Mouse (Mus musculus) ES-Bruce4 (cell line): ENCODE measurements around the gene Apoc1. TPM values are rescaled to one million over a fixed set of nuclear protein-coding genes. Genes with fewer than 3 reads are reported as not detected.

Experiments used
- H3K27ac ChIP-seq: 2 replicates; pipeline ENCODE4 v1.5.1; 2012; ENCODE audit warnings: low read length, inconsistent platforms; ENCODE audit not compliant: insufficient read depth
- H3K27me3 ChIP-seq: 2 replicates; pipeline ENCODE4 v1.6.1; 2012; ENCODE audit warnings: mild to moderate bottlenecking, low read length, inconsistent platforms; ENCODE audit not compliant: control insufficient read depth, poor library complexity, insufficient read depth, severe bottlenecking
- H3K36me3 ChIP-seq: 2 replicates; pipeline ENCODE4 v1.6.1; 2012; ENCODE audit warnings: inconsistent platforms, mild to moderate bottlenecking, low read length, moderate library complexity; ENCODE audit not compliant: control insufficient read depth, poor library complexity, insufficient read depth, severe bottlenecking
- H3K4me1 ChIP-seq: one replicate; pipeline ENCODE4 v1.8.1; 2011; ENCODE audit warnings: low read length; ENCODE audit not compliant: control insufficient read depth, insufficient read depth
- H3K4me3 ChIP-seq: 2 replicates; pipeline ENCODE4 v1.5.1; 2011; ENCODE audit warnings: low read depth, mild to moderate bottlenecking, low read length
- H3K9ac ChIP-seq: 2 replicates; pipeline ENCODE4 v1.6.1; 2012; ENCODE audit warnings: low read depth, mild to moderate bottlenecking, inconsistent platforms; ENCODE audit not compliant: poor library complexity, severe bottlenecking
- H3K9me3 ChIP-seq: replicated peaks from 2 replicates; pipeline ENCODE4 v1.6.1; 2012; ENCODE audit warnings: mild to moderate bottlenecking, low read length, inconsistent platforms; ENCODE audit not compliant: control insufficient read depth, poor library complexity, insufficient read depth, severe bottlenecking
- CTCF ChIP-seq: IDR thresholded peaks from one replicate; pipeline ENCODE4 v1.8.1; 2011; ENCODE audit warnings: low read depth, low read length
- EP300 ChIP-seq: IDR thresholded peaks from 2 replicates; pipeline ENCODE4 v1.6.1; 2011; ENCODE audit warnings: low read depth, low read length; ENCODE audit not compliant: insufficient read depth
- POLR2A ChIP-seq: IDR thresholded peaks from one replicate; pipeline ENCODE4 v1.8.1; 2011; ENCODE audit warnings: low read length; ENCODE audit not compliant: insufficient read depth
- polyA plus RNA-seq: library from polyadenylated mRNA; stranded (reverse); fragments of >200 nt; gene quantifications from 2 replicates; pipeline ENCODE4 v1.2.4, GENCODE M21; 2011; ENCODE audit warnings: low read depth; ENCODE audit not compliant: missing spikeins, insufficient read depth, insufficient read length

Apoc1 gene
- polyA plus RNA-seq, 1 experiment, result 93.2 TPM

DNA sequence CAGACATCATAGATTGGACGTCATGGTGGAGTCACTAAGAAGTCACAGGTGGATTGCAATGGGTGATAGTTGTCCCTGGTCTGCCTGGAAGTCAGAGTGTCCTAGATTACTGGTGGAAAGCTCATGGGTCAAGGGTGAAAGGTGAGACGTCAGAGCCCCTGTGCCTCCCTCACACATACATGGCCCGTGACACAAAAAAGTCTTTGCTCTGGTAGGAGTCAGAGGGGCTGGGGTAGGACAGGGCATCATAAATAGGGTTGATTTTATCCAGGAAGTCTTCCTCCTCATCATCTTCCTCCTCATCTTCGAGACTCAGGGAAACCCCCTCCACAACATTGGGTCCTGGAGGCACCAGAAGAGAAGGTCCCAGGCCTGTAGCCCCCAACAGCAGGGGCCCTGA, 24.9 kb upstream of the Apoc1 start:
- Histone ChIP-seq H3K27me3 (no peaks in the 10 kb centered on the region), H3K27ac (no peak overlapping the region), H3K4me1 (no peaks in the 10 kb centered on the region), H3K36me3 (peaks cover 14% of the 10 kb centered on the region), H3K9ac (no peak overlapping the region), H3K4me3 (no peak overlapping the region), H3K9me3 (no peaks in the 10 kb centered on the region; the same call in 1 of the 2 replicates)
- TF ChIP-seq CTCF (no peak), POLR2A (no peak), EP300 (no peak)

DNA sequence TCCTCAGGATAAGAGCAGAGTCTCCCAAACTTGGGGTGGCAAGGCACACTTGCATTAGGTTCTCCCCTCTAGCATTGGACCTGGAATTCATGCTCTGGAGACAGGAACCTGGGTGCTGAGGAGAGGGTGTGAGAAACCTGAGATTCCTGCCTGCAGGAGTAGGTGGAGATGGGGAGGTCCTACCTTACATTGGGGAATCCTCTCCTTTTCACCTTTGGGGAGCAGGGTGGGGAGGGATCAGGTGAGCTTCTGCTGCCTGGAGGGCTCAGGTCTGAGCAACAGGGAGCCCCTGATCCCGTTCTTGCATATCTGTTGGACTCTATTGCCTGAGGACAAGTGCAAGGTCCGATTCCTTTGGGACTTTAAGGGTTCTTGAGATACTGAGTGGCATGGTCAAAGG, 24.4 kb upstream of the Apoc1 start:
- Histone ChIP-seq H3K9ac (peak overlapping the region; percentile 80), H3K4me3 (no peak overlapping the region), H3K27me3 (no peaks in the 10 kb centered on the region), H3K36me3 (peaks cover 18% of the 10 kb centered on the region), H3K9me3 (no peaks in the 10 kb centered on the region; the same call in 1 of the 2 replicates), H3K27ac (peak overlapping the region; percentile 98), H3K4me1 (no peaks in the 10 kb centered on the region)
- no peak for TF ChIP-seq CTCF
- TF ChIP-seq POLR2A, result no peak

DNA sequence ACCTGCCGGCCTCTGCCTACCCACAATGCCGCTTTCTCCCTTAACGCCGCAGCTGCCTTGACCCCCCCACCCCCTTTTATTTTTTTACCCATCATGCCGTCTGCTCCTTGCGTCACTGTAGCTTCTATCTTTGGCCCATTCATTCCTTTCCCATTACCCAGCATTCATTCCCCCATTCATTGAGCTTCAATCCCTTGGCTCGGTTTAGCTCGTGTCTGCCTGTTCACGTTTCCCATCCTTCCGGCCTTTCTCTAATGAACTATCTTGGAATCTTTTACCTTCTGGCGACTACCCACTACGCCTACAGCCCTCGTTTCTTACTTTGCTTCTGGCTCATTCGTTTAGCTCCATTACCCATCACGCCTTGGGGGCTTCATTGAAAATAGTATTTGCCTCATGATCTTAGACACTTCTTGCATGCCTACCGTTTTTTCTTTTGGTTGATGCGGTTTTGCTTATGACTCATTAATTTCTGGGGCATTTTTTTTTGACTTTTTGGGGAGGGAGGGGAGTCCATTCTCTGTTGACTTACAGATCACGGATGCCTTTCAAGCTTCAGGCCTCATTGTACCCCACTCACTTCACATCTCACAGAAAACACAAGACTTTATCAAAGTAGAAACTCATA, 23.7 kb upstream of the Apoc1 start:
- no peaks in the 10 kb centered on the region for H3K27me3 ChIP-seq
- H3K4me3 ChIP-seq, result peak overlapping the region; percentile 86
- H3K27ac ChIP-seq, result peak overlapping the region; percentile 98
- no peaks in the 10 kb centered on the region for H3K4me1 ChIP-seq
- peak overlapping the region; percentile 80 for H3K9ac ChIP-seq
- TF ChIP-seq EP300, result no peak
- no peak for TF ChIP-seq POLR2A
- TF ChIP-seq CTCF, result no peak
- H3K9me3 ChIP-seq, result no peaks in the 10 kb centered on the region; the same call in 1 of the 2 replicates
- peaks cover 23% of the 10 kb centered on the region for H3K36me3 ChIP-seq

DNA sequence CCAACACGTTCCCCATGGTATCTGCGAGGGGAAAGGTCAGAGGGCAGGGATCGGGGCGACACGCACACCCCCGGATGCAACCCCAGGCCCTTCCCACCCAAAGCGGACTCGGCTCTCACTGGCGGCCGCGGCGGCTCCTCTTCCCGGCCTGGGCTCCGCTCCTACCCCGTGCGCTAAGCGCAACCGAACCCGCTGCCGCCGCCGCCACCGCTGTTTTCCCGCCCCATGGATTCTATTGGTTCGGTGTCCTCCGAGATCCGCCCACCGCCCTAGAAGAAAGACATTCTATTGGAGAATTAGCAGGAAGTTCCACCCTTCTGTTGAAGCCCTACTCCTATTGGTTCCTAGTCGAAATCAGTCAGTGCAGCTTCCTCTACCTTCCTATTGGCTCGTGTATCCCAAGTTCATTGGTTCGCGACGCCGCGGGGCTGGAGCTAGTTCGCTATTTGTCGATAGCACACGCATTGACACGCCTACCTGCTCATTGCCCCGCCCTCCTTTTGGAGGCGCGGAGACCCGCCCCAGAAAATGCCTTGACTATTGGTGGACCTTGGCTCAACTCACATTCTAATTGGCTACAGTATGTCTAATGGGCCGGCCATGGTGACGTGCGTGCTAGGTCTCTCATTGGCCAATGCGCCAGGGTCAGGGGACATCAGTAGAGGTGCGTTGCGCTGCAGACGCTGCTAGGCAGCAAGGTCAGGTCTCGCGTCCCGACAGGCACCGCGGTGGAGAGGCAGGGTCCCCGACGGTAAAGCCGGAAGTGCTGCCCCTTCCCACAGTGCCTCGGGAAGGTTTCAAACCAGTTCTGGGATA, 23.0 kb upstream of the Apoc1 start, which contains the start of gene Tomm40:
Gene Tomm40, minus strand, starts transcription at position 200 of the 816 bp plus-strand sequence.
- H3K9ac ChIP-seq, result peak within 1 kb of the TSS; percentile 96
- H3K9me3 ChIP-seq, result no peaks in the 10 kb centered on the region
- no peaks in the 10 kb centered on the region for H3K4me1 ChIP-seq
- TF ChIP-seq EP300, result no peak
- no peak for TF ChIP-seq CTCF
- no peak for TF ChIP-seq POLR2A
- H3K36me3 ChIP-seq, result peaks cover 28% of the 10 kb centered on the region
- H3K27ac ChIP-seq, result peak within 1 kb of the TSS; percentile 98
- H3K4me3 ChIP-seq, result peak within 1 kb of the TSS; percentile 97
- no peaks in the 10 kb centered on the region for H3K27me3 ChIP-seq

DNA sequence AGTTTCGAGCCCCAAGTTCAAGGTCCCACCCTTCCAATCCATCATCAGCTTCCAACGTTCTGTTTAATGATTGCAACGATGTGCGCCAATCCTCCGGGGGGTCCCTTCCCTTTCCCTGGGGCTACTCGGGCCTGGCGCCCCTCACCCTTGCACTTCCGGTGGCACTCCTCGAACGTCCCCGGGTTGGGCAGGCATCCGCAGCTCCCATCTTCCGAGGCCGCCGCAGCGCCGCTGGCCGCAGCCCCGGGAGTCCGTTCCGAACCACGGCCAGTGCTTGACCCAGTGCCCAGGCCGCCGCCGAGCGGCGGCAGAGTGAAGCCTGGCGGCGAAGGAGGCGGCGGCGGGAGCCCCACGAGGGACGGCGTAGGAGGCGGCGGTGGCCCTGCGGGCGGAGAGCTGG, 22.4 kb upstream of the Apoc1 start:
- Histone ChIP-seq H3K27me3 (no peaks in the 10 kb centered on the region), H3K9ac (peak overlapping the region; percentile 96), H3K36me3 (peaks cover 32% of the 10 kb centered on the region), H3K9me3 (no peaks in the 10 kb centered on the region), H3K27ac (peak overlapping the region; percentile 41), H3K4me3 (peak overlapping the region; percentile 97), H3K4me1 (no peaks in the 10 kb centered on the region)
- TF ChIP-seq EP300 (no peak), POLR2A (no peak), CTCF (no peak)

DNA sequence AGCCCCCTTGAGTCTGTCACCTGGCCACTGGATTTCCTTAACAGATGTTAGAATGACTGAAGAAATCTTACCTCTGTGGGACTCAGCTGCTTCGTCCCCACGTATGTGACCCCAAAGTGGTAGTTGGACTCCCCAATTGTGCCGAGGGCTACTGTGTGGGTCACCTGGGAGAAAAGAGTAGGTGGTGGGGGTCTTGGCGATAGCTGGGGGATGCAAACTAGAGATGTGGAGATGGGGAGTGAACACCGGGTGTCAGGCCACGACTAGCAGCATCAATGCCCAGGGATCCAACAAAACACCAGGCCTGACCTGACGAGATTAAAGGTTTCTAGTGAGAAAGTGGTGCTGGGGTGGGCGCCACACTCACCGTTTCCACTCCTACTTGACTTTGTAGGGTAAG, 21.1 kb upstream of the Apoc1 start:
- no peaks in the 10 kb centered on the region for H3K9me3 ChIP-seq
- H3K27ac ChIP-seq, result no peak overlapping the region
- peak overlapping the region; percentile 96; the same call in 1 of the 2 replicates for H3K9ac ChIP-seq
- H3K4me3 ChIP-seq, result no peak overlapping the region
- H3K4me1 ChIP-seq, result no peaks in the 10 kb centered on the region
- no peaks in the 10 kb centered on the region for H3K27me3 ChIP-seq
- peaks cover 44% of the 10 kb centered on the region for H3K36me3 ChIP-seq
- no peak for TF ChIP-seq EP300
- no peak for TF ChIP-seq CTCF
- no peak for TF ChIP-seq POLR2A
